Mouse (Mus musculus) testis, adult 2 months (tissue): Measurements from ENCODE around the gene Zdhhc14.

Experiments
- CTCF ChIP-seq: fragments of 200-500 bp; IDR thresholded peaks from 2 replicates; pipeline ENCODE4 v1.5.1; 2012; ENCODE audit warnings: low read depth, mild to moderate bottlenecking, inconsistent platforms, low read length, moderate library complexity; ENCODE audit not compliant: control insufficient read depth, insufficient read depth, insufficient replicate concordance
- POLR2A ChIP-seq: fragments of 200-500 bp; IDR thresholded peaks from 2 replicates; pipeline ENCODE4 v1.6.1; 2012; ENCODE audit warnings: low read depth, mild to moderate bottlenecking, inconsistent platforms, low read length, moderate library complexity; ENCODE audit not compliant: control insufficient read depth

- TF ChIP-seq CTCF (no peak), POLR2A (no peak)
These were observed 12.6 kb downstream of the Zdhhc14 start for GRCm38 (mm10) chr17:5504969-5505368.
